Mouse (Mus musculus): ENCODE measurements at regions not wholly inside any gene's neighbourhood (a gene's known extent, or its start where the extent isn't known, plus 50 kb on each side); places are given as distances from the start of the nearest gene placed in this dataset.

- no peak for DNase-seq
These were observed 85.3 kb upstream of the Hs3st1 start for GRCm38 (mm10) chr5:39840576-39840975.

- peak; percentile 13 for DNase-seq
These were observed 77.3 kb upstream of the Hs3st1 start for GRCm38 (mm10) chr5:39832565-39832964.

DNA sequence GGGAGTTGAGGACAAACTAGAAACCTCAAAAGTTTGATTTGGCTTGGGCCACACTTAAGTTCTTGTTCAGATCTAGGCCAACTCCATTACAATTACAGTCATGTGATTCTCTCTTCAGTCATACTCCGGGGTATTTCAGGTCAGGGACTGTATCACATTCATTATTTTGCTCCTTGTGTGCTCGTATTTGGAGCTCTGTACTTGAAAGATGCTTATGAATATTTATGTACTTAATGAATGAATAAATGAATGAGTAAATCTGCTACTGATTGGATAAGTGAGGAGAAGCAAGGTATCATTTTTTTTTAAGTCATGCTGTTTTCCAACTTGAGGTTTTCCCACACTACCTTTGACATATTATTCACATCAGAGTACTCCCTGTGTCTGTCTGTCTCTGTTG lies 69.4 kb upstream of the Hs3st1 start:
- no peak for DNase-seq

DNA sequence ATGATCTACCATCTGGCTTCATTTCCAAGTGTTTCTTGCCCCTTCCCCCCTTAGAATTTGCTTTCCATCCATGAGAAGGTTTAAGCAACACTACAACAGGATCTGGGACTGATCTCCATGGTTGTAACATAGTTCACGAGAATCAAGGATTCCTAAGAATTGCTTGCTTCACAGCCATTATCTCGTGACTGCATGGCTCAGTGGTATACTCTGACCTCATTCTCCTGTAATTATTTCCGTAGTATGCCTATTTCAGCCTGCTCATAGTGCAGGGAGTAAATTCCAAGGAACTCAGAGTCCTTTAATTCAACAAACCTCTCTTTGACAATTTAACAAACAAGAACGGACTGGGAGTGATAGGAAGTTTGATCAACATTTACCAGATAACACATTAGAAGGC lies 51.4 kb upstream of the Hs3st1 start:
- DNase-seq = no peak
